Mouse (Mus musculus) naive thymus-derived CD4-positive, alpha-beta T cell, adult 2 months (primary cell): ENCODE measurements at regions not wholly inside any gene's neighbourhood (a gene's known extent, or its start where the extent isn't known, plus 50 kb on each side); places are given as distances from the start of the nearest gene placed in this dataset.

Source experiments
- DNase-seq: peaks from one replicate; pipeline ENCODE4 v3.0.0-alpha.2; 2011; ENCODE audit warnings: low read depth

DNA sequence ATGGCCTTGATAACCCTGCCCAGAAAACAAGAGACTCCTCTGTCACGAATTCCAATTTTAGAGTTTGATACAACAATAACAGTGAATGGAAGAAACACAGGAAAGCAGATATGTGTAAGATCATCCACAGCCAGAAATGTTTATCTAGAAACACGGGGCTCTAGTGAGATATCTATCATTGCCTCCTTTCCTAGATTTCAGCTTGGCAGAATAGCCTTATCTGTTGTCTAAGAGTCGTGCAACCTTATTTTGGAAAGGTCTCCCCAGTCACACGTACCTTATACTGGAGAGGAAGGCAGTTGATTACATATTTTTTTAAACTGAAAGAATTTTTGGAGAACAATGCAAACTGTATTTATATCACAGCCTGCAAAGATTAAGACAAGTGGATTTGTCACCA, 61.6 kb downstream of the Gm10295 start:
- DNase-seq: no peak

DNA sequence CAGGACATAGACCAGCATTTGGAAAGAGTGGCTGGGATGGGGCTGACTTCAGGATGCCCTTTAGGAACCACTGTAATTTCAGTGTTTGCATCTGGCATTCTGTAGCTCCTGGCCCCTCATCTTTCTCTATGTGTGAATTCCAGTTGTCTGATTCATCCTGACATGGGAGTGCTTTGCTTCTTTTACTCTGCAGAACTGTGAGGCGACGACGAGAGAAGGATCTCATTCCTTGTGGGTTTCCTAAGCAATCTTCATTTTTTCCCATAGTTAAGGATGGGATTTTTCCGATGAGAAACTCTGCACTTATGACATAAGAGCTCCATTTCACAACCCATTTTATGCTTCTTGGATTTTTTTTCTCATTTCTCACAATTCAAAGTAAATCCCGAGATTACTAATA, 62.0 kb downstream of the Gm10295 start:
- no peak for DNase-seq

DNA sequence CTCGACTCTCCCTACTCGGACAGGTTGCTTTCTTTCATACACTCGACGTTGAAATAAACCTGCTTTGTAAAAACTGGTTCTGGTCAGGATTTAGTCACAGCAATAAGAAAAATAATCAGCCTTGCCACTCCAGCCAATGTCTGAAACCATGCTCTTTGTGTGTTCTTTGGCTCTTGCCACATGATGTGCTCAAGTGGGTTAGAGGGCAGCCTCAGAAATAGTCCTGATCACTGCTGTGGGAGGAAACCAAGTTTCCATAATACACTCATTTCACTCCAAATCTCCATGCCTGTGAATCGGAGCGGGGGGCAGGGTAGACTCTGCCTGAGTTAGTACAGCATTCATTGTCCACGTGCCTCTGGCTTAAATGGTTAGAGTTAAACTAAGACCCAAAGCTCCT, 63.8 kb downstream of the Gm10295 start:
- DNase-seq: no peak

DNA sequence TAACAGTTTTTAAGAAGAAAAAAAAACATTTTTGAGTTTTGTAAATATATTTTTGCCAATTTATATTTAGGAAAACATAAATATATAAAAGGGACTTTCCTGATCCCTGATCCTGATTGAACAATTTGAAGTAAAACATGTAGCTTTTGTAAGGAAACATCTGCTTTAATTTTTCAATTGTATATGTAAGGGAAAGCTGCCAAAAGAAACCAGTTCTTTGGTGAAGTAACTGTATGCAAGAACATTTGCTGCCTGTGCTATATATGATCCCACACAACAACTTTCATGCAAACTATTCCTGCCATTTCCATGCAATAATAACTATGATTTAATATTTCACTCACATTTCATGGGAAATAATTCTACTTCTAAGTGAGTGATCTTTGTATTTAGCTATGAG, 67.0 kb downstream of the Gm10295 start:
- no peak for DNase-seq

DNA sequence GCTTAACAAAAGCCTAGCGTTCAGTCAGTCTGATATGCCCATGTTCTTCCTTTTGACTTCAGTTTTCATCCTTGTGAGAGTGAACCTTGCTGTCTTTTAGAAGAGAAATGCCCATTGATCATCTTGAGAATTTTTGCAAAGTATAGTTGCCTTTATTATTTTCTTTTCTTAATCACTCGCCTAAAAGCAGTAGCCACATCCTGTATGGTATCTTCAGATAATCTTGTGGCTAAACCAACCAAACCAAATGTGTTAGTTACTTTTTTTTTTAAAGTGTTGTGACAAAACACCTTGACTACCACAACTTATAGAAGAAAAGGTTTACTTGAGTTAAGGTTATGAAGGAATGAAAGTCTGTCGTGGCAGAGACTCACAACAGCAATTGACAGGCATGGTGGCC, 67.9 kb downstream of the Gm10295 start:
- no peak for DNase-seq

DNA sequence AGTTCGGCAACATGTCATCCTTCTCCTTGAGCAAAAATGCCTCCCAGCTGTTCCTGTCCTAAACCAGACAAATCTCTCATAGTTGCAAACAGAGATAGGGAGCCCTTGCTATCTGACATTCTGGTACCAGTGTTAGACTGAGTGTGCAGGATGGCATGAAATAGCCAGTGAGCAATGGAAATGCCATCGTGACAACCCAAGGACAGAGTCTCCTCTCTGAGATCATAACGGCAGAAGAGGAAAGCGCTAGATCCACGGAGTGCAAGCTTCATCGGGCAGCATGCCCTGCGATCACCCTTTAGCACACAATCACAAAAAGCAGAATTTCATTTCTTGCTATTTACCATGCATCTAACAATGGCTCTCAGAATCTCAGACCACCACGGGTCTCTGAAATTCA, 85.2 kb downstream of the Gm10295 start:
- DNase-seq: no peak

DNA sequence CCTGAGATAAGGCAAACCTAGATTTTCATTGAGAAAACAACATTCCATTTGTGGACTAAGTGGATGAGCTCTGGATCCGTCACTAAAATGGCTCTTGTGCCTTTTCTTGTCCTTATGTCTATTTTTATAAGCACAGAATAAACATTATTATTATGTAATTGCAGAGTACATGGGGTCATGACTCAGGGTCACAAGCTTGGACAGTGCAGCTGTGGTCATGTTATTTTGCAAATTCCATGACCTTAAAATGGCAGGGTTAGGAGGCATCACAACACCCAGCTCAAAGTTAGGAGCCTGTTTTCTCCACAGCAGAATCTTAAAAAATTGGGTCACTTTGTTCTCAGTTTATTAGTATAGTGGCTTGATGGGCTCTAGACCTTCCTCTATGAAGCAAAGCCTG, 87.2 kb downstream of the Gm10295 start:
- no peak for DNase-seq

DNA sequence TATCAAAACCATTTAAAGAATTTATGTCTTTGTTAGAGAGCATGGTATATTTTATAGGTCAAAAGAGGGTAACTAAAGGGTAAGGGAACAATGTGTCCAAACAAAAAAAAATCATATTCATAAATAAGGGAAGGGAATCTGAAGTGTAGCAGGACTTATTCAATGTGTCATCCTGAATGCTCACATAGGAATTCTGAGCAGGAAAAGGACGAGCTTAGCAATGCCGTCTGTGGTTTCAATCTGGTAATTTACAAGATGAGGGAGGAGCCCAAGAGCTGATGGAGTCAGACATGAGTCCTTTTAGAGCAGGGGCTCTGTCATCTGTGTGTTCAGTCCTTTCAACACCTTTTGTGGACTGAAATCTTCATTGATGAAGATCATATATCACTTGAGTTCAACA, 101.6 kb downstream of the Gm10295 start:
- DNase-seq: no peak

DNA sequence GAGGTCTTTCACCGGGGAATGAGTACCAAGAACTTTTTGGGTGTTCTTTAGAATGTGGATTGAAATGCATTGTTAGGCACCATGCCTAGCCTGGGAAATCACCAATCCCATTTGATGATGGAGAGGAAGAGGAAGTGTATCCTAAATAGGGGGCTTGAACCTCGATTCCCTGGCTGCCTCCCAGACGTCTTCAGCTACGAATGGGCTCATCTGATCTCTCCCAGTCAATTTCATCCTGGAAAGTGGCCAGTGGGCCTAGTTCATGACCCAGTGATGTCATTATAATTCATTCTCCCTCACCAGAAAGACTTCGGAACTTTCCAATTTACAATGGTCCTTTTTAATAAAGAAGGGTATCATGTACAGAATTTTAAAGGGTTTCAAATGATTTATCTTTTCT, 102.1 kb downstream of the Gm10295 start:
- DNase-seq: no peak

DNA sequence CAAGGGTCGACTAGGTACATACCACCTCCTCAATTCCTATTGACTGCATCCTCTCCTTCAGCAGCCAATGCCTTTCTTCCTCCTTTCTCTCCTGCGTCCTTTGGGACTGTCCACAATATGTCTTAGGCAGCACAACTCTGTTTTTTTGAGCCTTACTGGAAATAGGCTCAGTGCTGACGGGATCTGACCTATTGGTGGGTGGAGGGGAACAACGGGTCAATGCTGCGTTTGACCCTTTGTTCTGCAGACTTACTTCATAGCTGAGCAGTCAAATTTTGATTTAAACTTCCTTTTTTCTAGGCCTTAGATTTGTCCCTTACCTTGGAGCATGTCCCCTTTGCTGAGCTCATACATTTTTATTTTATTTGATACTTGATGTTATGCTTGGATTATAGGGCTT, 103.4 kb downstream of the Gm10295 start:
- no peak for DNase-seq

DNA sequence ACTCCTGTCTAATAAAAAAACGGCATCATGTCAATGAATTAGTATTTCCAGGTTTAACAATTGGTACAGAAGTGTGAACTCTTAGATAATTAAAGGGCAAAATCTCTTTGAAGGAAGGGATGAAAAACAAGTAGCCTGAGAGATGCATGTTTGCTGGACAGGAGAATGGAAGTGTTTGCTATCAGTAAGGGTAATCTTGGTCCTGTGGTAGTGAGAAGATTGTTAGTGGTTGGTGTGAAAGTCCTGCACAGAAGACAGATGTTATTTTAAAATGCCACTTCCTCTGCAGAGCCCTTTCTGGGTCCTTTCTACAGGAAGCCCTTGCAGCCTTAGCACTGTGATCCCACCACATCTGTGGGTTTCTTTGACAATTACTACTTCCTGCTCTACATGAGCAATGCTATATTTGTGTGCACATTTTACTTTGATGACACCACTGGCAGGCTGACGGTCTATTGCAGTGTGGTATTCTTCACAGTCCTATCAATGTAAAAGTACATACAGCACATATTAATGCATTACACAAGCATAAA, 108.8 kb downstream of the Gm10295 start:
- DNase-seq: peak; percentile 39

DNA sequence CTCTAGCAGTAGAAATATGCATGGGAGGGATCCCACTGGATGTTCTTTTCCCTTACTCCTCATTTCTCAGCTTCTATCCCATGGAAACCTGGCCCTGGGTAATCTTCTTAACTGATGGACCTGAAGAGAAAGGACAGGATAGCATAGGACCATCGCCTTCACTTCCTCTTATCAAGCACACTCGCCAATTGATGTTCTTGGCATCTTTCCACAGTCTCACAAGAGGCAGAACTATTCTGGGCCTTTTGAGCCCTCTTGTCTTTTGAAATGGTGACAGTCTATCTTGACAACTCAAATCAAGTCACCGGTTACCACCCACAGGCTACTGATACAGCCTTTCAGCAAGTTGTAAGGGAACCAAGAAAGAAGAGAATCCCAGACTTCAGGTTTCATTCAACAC, 112.1 kb downstream of the Gm10295 start:
- no peak for DNase-seq

DNA sequence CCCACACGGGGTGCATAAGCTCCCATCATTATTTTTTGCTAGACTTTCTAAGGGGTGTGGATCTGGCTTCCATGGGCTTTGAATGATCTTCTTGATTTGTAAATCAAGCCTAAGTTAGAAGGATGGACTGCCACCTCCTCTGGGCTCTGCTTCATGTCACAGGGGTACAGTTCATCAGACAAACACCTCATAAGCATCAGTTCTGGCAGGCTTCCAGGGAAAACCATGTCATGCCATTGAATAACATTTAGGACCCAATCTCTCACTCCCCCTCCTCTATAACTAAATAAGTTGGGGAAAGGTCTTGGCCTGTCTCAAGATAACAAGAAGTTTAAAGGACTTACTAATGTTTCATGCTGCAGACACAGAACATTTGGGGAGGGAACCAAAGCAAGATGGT, 115.0 kb downstream of the Gm10295 start:
- DNase-seq: no peak

DNA sequence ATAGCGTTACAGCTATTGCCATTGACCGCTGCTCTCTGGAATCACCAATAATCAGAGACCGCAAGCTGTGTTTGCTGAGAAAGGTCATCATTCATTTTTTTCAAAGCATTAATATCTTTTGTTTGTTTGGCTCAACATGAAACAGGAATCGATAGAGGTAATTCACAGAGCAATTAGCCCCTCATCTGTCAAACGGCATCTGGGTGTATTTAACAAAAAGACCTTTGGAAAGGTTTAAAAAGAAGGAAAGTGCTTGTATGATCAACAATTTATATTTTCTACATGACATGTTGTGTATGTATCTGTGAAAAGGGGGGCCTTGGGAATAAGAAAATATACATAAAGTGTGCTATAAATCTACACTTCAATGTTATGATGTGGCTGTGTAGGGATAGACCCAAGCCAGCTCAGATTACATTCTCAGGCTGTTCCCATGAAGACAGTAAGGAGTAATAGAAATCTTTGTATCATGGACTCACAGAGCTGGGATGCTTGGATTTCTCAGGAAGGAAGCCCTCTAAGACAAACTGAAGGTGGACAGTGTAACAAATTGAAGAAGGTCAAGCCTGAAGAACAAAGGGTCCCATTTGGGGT, 117.0 kb downstream of the Gm10295 start:
- DNase-seq: no peak

DNA sequence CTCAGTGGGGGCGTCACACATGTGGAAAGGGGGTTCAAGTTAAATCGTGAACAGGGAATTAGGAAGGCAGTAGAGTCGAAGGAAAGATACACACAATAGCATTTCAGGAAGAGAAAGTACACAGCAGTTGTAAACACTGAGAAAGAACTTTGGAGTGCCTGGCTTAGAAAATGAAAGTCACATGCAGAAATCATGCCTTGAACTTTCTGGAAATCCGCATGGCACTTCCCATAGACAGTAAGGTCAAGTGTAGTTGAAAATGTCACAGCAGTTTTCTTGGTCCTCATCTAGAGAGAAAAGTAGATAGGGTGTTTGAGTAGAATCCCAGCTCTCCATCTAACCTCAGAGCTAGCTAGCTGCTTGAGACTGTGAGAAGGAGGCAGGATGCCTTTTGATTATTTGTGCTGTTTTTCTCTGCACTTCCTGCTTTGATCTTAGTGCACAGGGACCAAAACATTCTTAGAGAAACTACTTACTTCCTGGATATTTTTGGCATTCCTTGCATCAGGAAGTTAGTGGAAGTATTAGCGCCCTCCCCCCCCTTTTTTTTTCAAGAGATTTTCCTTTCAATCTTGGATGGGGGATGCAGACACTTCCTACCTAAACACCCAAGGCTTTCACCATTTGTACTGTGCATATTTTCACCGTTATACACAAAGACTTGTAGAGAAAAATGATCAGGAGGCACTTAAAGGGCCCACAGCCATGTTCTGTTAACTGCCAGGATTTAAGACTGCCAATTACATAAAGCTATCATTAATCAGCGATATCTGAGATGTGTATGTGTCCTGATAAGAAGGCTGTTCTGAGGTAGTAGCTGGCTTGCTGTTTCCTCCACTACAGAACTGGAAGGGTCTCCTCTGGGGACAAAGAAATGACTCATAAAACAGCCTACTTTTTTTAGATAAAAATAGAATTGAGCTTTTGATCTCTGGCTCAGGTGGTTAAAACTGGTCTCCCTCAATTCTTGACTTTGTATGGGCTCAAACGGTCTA, 118.2 kb downstream of the Gm10295 start:
- no peak for DNase-seq

DNA sequence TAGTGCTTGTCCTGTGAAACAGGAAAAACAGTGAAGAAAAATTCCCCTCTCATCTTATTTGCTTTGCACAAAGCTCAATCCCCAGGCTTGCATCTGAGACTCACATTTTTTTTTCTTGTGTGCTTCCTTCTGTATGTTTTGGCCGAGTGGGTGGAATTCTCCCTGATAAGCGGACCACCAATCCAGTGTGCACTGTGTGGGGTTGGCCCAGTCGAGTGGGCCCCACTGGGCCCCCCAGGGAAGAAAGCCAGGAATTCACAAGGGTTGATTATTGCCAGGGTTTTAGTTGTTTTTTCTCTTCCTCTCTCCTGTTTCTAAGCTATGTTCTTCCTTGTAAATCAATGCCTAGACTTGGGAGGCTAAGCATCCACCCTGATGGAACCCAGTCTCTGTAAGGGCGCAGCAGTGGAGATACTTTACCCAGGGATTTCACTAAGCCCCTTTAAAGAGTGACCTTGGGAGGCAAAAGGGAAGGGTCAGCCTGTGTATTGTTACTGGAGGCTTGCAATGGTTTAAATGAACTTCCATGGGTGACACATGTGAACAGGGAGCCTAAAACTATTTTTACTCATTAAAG, 120.3 kb downstream of the Gm10295 start:
- no peak for DNase-seq

DNA sequence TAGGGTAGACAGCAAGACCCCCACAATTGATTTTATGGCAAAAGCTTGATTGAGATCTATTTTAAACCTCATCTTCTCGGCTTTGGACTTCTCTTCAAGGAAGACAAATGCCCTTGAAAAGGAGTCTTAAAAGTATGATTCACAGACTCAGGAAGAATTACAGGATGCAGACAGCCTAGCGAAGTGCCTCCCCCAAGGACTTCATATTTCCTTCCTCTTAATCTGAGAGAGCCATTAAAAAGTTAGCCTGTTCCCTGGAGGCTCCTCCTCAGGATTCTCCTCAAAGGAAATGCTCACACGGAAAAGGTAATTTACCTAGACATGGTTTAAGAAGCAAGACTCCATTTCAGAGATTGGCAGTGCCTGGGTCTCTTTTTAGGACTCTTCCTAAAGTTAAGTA, 122.1 kb downstream of the Gm10295 start:
- DNase-seq: no peak

DNA sequence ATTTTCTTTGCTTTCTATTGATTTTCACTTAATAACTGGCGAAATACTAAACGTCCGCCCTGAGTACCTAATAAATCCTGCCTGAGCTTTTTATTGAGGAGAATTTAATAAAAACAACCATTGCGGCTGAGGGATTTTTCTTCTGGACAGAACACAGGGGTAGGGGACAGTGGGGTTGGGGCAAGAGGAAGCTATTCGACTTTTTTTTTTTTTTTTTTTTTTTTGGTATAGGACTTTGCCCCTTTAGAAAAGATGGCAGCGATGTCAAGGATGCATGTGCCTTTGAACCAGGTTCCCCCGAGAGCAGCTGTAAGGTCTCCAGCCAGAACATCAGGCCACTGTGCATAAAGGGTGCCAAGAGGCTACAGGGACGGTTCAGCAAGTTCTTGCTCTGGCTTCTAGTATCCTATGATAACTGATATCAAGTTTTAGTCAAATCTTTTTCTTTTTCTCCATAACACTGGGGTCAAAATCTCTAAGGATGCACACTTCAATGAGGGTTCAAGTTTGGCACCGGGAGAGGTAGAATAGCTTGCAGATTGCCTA, 126.9 kb downstream of the Gm10295 start:
- no peak for DNase-seq

DNA sequence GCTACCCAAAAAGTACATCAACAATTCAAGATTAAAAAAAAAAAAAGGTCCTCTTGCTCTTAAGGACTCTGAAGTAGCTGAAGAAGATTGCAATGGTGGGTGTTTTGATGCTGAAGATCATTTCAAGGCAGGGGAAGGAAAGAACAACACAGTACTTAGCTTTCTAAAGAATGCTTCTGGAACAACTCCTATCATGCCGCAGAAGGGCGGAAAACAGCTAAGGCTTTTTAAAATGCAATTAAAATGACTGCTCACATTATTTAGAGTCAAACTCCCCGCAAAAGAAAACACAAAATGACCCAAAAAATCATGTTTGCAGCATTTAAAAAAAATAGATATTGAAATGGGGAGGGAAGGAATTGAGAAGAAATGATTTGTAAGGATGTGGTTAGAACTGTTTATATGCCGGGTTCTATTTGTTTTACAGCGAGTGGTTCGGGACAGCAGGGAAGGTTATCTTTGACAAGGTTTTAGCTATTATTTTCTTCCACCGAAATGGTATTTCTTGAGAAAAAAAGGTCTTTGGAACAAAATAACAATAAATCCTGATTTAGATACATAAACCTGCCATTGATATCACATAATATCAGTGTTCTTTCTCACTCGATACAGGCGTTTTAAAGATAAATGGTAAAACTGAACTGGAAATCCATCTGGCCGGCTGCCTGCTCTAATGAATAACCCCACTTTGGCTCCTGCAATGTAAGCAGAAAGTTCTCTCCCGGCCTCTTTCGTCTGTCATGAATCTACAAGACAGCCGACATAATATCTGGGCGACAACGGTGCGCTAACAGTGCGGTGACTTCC, 127.6 kb downstream of the Gm10295 start:
- no peak for DNase-seq

DNA sequence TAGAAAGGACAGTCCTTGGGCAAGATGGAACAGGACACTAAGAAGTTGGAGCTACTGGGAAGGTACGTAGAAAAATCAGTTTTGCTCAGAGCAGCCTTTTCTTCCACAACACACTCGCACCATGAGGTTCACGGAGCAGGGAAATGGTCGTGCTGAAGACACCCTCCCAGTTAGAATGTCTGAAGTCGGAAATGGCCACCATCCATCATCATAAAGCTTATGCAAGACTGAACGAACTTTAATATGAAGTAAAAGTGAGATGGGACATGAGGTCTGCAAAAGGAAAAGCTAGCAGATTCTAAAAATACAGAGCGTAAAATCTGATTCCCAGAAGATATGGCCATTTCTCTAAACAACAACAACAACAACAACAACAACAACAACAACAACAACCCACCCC, 133.9 kb downstream of the Gm10295 start:
- no peak for DNase-seq

DNA sequence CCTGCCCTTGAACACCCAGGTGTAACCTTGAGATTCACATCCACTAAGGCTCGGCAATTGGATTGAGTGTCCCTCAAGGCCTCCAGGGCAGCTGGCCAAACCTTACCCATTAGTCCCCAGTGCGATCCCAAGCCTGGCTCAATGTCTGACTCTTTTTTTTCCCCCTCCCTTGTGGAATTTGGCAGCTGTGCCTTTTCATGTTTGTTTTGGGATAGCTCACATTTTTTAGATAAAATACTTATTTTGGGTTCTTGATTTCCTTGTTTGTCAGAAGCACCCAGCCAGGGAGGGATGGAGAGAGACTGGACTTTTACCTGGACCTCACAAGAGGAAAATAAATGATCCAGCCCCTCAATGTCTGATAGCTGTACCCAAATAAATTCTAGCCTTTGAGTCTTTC, 134.5 kb downstream of the Gm10295 start:
- DNase-seq: no peak

DNA sequence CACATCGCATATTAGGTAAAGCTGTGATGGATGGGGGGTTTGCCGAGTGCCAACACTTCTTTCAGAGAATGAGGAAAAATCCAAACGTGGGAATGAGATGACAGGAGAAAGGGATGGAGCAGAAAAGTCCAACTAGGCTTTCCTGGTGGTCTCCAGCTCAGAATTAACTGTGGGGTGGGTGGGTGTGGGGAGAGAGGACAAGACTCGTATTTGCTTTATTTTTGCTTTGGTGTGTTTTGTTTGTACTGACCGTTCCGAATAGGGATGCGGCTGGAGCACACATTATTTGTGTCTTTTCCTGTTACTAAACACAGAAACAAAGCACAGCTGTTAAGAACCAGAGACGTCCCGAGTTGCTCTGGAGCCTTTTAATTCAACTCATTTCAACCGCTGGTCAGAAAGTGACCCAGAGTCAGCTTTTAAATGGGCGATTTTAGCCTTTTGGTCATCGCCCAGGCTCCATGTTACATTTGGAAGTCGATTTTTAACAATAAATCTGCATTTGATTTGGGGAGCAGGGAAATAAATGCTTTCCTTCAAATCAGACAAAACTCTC, 136.7 kb downstream of the Gm10295 start:
- DNase-seq: no peak
